Mouse (Mus musculus) retina, adult 2 months (tissue): ENCODE measurements at regions not wholly inside any gene's neighbourhood (a gene's known extent, or its start where the extent isn't known, plus 50 kb on each side); places are given as distances from the start of the nearest gene placed in this dataset.

Experiments
- DNase-seq: peaks from one replicate; pipeline ENCODE4 v3.0.0-alpha.2; 2012; ENCODE audit warnings: low read depth, low spot score

DNA sequence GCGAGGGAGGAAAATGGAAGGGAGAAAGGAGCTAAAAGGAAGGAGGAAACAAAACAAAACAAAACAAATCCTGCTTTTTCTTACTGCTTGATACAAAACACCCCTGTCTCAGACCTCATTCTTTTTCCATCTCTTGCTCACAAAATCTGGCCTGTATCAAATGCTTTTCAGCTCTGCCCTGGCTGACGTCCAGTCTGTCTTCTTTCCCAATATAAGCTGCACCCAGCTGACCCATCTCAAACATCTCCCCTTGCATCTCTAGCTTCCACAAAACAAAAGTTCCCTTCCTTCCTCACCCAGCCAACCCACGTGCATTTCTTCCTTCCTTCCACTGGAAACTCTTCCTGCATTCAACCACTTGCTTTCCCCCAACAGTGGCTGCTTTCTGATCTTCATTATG lies 183.1 kb upstream of the Usp25 start:
- DNase-seq = no peak

DNA sequence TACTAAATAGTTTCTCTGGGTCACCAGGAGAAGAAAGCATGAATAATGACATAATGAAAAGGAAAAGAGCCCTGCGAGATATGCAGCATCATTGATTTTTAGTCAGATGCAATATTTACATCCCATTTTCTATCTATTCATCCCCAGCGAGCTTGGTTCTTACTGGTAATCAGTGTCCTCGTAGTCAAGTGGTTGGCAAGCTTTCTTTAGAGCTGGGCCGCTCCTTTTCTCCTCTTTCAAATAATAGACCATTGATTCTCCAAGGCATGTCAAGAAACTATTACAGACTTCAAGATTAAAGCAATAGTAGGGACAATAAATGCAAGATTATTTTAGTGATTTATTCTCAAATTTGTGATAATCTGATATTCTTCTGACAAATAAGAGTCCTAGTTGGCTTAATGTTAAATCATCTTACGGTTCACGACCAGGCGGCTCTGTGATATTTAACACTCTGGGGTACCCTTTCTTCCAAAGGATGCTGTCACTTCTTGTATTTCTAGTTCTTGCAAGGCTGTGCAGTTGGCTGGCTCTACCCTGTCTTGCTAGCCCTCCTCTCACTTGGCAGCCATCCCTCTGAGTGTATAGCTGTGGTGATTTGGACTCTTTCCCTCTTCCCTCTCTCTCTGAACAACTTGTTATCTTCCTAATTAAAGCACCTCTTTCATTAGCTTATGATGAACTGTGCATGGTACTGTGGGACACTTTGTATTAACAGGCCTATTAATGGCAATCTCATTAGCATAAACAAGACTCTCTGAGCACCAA lies 185.6 kb upstream of the Usp25 start:
- no peak for DNase-seq

DNA sequence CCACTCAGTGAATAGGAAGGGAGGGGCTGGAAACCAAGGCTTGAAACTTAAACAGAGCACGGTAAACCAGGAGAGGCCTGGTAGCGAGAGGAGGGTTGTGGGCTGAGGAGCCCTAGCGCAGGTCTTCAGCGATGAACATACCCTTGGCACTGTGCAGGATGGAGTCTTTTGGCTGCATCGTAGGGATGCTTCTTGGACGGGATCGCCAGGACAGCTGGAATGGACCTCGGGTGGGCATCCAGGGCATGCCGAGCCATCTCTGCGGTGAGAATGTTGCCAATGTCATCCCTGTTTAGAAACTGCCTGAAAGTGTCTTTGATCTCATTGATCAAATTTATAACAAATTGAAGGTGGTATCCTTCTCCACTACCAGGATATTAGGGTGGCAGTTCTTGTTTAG lies 192.2 kb upstream of the Usp25 start:
- DNase-seq = no peak

DNA sequence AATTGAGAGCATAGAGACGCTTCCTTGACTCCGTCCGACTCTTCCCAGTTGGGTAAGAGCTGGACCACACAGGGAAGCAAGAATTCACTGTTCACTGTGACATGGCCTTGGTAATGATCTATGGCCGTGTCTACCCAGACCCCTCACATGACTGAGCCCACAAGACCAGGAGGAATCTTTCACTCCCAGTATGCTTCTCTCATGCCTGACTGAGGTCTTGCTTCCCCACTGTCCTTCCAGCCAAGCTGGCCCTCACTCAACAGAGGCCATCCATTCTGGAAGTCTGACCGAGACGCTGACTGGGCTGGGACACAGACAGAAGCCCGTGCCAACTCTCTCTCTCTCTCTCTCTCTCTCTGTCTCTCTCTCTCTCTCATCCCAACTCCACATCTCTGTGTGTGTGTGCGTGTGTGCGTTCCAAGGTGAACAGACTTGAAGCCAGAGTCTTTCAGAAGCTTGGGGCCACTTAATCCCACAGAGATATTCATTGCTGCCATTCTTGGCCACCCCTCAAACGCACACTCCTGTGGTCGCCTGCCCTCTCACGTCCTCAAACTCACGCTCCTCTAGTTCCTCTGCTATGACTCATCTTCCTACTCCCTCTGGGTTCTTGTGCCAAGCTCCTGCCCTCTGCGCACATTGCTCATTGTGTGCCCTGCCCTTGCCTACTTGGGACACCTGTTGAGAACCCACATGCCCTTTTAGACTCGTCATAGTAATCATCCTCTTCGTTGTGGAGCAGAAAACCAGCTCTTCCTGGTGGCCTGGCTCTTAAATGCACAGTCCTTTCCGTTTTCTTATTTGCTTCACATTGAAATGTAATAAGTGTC lies 197.2 kb upstream of the Usp25 start:
- no peak for DNase-seq

DNA sequence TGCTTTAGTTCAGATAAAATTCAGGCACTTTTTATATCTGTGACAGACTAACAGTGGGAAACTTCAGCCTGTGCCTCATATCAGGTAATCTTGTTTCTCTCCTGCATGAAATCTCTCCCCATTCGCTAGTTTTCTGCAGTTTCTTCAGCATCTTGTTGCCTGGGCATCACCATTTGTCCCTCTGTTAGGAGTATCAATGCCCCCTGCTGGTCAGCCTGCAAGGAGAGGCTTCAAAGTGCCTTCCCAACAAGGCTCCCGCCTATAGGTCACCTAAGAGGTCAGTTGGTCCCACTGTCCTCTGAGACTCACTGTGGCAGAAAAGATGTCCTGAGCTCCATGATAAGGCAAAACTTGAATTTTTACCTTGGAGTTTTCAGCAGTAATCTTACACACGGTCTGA lies 209.8 kb upstream of the Usp25 start:
- peak; percentile 16 for DNase-seq

DNA sequence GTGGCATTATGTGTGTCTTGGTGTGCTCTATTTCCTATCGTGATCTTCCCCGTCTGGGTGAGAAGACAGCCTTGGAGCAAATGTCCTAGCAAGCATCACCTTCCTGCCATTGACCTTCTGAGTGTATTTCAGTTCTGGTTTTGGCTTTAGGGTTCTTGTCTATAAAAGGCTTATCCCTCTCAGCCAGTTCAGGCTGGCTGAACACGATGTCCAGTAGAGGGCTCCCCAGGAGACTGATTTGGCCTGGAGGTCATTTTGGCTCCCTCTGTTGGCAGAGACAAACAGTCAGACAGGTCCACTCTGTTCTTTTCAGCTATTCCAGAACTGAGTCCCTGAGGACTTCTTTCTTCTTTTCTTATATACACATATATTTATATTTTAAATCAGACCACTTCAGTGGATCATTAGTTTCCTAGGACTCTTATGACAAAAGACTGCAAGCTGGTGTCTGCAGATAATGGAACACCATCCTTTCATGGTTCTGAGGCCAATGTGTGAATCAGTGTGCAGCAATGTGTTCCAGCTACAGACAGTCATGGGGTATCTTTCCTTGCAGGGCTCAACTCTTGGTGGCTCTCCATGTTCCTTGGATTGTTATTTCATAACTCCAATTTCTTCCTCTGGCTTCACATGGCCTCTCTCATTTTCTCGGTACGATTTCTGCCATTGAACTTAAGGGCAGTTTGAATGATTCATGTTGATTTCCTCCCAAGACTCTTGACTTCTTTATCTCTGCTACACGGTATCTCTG lies 226.9 kb upstream of the Usp25 start:
- DNase-seq = peak; percentile 59

DNA sequence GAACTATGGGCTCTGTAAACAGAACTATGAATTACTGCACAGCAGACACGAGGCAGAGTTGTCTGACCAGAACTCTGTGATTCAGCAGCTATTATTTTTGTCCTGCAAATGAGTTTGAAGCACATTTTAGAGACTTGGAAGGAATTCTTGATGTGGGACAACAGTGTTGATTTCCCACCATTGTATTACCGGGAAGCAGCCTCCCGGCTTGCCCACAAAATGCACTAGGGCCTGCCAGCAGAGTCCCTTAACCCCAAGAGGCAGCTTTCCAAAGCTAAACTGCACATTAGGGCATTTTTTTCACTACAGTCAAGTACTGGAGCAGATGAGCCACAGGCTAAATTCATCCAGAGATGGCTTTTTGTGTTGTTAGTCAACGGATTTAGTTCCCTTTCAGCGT lies 230.8 kb upstream of the Usp25 start:
- no peak for DNase-seq

DNA sequence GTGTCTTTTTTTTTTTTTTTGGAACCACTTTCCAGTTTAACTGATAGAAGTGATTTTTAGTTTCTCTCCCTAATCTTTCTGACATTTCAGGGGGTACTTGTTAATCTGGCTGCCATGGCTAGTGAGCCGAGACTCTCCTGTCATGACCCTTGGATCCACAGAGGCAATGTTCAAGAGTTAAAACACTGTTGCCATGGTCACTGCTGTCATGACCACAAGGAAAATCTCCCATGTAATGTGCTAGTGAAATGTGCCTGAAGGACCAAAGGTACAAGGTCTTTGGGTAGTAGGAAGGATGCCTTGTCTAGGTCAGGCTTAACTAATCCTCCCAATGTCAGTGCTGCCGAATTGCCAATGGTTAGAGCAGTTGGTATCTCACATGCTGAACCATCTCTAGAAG lies 237.7 kb upstream of the Usp25 start:
- no peak for DNase-seq

DNA sequence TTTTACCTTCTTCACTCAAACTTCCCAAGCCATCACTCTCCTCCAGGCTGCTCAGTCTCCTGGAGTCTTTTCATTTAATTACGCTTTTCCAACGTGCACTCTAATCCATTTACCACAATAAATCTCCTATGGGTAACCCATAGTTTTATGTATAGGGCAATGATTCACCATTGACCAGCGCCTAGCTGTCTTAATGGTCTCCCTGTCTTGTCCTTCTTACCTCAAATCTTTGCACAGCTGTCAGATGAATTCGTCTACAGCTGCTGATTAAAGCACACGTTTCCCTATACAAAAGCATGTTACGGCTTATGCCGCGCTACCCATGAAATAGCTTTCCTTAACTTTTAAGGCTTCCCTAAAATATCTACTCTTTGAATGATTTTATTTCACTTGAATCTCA lies 239.5 kb upstream of the Usp25 start:
- no peak for DNase-seq

DNA sequence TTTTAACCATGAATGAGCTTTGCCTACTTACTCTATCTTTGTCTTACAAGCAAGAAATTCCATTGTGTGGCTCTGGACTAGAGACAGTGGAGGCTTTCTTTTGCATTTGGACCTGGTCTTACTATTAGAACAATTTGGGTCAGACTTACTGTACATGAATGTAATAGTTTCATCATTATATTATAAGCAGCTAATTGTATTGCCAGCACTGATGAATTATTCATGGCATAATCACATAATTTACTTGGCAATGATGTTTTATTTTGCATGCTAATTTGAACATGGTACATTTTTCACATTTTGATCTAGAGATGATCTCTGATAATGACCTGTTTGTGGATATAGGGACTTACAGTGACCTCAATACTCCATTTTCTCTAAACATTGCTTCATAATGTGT lies 240.0 kb upstream of the Usp25 start:
- DNase-seq = no peak

DNA sequence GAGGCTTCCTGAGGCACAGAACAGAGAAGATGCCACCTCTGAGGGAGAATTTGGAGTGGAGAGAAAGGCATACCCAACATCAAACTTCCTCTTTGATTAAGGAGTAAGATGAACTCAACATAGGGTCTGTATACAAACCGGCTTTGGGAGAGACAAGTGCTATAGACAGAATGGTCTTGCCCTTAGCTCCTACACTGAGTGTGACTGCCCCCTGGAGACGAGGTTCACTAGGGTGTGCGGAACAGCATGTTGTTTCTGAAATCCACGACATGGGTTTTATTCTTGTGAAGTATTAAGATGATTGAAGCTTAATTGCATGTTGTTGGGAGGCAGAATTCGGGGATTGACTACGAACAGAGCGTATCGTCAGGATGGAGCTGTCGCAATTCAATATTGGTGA lies 244.9 kb upstream of the Usp25 start:
- no peak for DNase-seq

DNA sequence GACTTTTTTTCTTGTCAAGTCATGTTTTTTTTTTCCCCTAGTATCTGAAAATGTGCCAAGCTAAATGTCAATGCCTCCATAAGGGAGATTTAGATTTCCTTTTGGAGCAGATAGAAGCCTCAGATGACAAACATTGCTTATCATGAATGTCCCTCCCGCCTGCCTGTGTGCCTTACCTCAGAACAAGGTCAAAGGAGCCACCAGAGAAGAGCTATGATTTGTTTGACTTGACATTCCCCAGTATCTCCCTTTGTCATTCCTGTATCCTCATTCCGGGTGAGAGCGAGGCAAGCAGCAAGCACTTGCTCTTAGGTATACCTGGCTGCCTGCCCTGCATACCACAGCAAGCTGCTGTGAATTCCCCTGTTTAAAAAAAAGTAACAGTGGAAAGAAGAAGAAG lies 246.9 kb upstream of the Usp25 start:
- no peak for DNase-seq

DNA sequence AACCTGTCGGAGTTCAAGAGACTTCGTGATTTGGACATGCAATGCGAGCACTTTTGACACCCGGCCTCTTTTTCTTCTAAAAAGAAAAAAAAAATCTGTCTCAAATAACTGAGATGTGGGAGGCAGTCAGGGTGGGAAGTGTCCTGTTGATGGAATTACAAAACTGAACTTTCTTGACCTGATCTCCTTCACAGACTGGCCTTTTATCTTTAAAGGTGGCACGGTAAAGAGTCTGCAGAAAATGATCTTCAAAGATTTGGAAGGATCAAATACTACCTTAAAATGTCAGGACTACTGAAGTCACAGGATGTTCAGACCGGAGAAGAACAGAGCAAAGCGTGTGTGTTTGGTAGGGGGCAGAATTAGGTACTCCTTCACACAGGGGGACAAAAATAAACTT lies 248.0 kb upstream of the Usp25 start:
- no peak for DNase-seq

DNA sequence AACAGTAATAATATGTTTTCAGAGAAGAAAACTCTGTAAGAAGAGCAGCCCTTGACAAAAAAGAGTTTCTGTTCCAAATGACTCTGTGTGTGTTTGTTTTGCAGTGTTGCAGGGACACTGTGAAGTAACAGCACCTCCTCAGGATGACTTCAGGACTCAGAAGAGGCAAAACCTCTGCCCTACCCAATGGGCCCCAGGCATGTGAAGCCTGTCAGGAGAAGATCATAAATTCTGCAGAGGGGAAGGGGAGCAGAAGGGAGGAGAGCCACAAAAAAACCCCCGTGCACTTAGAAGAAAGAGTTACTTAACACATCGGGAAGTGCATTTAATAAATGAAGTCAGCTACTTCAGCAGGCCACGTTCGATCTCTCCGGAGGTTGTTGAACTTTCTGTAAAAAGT lies 248.5 kb upstream of the Usp25 start:
- DNase-seq = no peak

DNA sequence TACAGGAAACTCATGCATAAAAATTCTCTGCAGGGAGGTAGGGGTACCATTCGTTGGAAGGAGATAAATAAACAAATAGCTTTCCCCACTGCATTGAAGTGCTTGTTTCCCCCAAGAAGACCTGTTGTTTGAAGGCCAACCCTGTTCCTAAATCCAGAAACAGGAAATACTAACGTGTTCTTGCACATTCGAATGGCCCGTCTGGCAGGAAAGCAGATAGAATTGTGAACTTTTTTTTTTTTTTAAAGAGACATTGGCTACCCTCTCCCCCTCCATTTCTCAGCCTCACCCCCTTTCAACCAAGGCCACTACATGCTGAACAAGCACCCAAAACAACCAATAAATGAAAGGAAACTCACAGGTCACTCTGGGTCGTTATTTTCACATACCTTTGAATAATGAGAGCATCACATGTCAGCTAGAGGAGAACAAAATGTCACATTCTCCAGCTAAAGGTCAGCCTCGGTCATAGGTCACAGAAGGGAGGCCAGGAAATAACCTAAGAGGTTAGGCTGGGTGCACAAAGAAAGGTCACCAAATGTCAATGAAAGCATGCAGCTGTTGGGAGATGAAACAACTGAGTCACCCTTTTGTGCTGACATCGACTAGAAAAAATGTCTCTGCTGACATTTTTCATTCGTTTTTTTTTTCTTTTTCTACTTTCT lies 250.8 kb upstream of the Usp25 start:
- no peak for DNase-seq

DNA sequence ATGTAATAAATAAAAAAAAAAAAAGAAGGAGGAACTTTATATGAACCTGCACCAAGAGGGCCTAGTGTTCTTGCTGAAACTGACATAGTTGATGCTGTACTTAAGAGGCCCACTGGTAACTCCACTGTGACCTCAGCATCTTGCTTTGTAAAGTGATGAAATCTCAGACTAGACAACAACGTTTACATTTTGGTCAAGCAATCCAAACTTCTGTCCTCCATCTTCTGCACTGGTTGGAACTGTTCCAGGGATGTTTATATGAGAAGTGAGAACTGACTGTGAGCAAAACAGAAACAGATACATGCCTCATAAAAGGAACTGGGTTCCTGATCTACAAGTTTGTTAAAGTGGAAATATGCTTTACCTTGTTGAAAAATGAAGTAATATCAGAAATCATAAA lies 251.7 kb upstream of the Usp25 start:
- DNase-seq = no peak

DNA sequence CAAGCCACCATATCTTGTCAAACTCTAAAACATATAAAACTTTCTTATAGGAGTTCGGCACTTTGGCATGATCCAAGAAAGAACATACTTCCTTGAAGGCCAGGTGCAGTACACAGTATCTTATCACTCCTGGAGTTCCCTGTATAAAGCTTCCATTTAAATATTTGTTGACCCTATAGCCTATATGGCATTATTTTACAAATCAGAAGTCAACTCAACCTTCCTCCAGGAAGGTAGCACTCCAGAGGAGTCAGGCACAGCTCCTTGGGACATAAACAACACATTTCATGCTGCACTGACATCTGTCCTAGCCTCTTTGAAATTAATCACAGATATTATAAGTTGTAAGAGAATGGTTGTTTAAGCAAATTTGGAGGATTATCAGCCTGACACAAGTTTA lies 252.5 kb upstream of the Usp25 start:
- DNase-seq = no peak

DNA sequence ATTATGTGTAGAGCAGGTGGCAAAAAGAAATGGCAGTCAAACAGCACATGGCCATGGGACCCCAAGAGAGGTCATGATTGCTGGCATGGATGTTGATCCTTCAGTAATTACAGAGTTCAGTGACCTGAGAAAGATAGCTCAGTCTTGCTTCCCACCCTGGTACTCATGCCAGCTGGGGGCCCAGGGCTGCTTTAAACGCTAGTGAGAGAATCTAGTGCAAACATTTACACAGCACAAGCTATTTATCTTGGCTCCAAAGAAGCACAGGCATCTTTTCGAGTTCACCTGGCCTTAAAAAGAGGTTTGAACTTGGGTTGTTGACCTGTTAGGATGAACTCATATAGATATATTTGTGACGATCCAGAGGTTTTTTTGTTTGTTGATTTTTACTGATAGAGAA lies 258.6 kb upstream of the Usp25 start:
- no peak for DNase-seq

DNA sequence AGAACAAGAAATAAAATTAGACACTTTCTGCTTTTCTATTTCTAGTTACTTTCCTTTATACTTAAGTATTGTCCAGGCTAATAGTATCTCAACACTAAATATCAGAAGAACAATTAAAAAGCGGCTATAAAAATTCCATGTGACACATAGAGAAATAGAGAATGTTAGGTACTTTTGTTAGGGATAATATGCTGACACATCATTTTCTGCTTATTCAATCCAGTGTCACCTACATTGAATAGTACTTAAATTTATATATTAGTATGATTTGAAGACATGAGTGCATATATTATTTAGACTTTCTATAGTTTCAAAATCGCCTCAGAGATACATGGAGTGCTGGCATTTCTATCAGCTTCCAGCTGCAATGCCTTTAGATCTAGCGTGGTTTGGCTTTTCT lies 267.1 kb upstream of the Usp25 start:
- DNase-seq = no peak

DNA sequence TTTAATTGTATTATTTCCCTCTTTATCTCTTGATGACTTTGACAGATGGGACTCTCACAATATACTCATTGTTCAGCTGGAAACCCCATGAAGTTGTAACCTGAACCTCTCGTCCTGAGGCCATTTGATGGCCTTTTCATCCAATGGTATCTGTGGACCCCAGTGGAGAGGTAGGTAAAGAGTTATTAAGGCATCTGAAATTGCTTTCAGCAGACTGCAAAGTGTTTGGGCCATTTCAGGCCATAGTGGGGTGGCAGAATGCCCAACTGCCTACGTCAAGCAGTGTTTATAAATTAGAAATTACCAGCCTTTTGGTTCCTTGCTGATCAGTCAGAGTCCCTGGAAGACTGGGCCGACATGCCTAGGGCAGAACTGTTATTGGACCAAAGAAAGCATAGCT lies 272.4 kb upstream of the Usp25 start:
- no peak for DNase-seq

DNA sequence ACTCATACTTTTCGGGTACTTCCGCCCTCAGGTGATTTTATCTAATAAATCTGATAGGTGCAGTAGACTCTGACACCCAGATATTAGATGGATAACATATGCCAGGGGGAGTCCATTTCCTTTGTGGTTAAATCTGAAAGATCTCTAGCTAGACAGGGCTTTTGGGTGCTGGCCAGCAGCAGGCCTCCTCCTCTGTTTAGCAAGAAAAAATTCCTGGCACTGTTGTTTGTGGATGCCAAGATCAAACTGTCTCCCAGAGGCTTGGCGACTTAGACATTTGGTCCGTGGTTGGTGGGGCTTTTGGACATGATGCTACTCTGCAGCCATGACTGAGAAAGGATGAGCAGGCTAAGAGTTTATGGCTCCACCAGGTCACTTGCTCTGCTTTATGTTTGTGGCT lies 287.5 kb upstream of the Usp25 start:
- DNase-seq = no peak

DNA sequence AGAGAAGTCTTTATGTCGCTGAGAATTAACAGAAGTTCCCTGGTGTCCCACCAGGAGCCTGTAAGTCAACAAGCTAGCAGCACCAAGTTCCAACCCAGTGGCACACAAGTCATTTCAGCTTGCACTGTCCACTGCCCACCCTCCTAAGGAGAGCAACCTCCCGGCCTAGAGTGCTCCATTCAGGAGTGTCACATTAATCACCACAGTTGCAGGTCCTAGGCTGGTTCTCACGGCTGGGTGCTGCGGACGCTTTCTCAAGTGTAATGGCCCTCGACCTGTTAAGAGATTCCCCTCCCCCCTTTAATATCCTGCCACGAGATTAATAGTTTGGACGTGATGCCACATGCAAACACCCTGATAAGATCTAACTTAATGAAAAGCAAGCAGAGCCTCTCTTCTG lies 288.2 kb upstream of the Usp25 start:
- no peak for DNase-seq
